Mouse (Mus musculus) neural tube, embryonic 13.5 days (tissue): Measurements from ENCODE around the gene Shank1. TPM values are rescaled to one million over a fixed set of nuclear protein-coding genes. Genes with fewer than 3 reads are reported as not detected.

Experiments used
- ATAC-seq: fragments of 200-750 bp; cut with Nextera tagmentation; 2 replicates; pipeline ENCODE4 v1.8.0; 2017; ENCODE audit warnings: low read depth, mild to moderate bottlenecking, moderate TSS enrichment, moderate library complexity
- H3K27ac ChIP-seq: fragments of 300-500 bp; sonication (generic); replicated peaks from 2 replicates; pipeline ENCODE4 v1.5.1; 2015; ENCODE audit warnings: moderate library complexity, mild to moderate bottlenecking, inconsistent platforms
- H3K27me3 ChIP-seq: fragments of 300-500 bp; sonication (generic); 2 replicates; pipeline ENCODE4 v1.6.1; 2015; ENCODE audit warnings: mild to moderate bottlenecking, inconsistent platforms
- H3K36me3 ChIP-seq: fragments of 300-500 bp; sonication (generic); 2 replicates; pipeline ENCODE4 v1.6.1; 2015; ENCODE audit warnings: mild to moderate bottlenecking, inconsistent platforms
- H3K4me1 ChIP-seq: fragments of 300-500 bp; sonication (generic); replicated peaks from 2 replicates; pipeline ENCODE4 v1.6.1; 2015; ENCODE audit warnings: inconsistent platforms
- H3K4me2 ChIP-seq: fragments of 300-500 bp; sonication (generic); 2 replicates; pipeline ENCODE4 v1.6.1; 2015; ENCODE audit warnings: inconsistent platforms, mild to moderate bottlenecking, moderate library complexity
- H3K4me3 ChIP-seq: fragments of 300-500 bp; sonication (generic); 2 replicates; pipeline ENCODE4 v1.5.1; 2015; ENCODE audit warnings: mild to moderate bottlenecking, inconsistent platforms
- H3K9ac ChIP-seq: fragments of 300-500 bp; sonication (generic); 2 replicates; pipeline ENCODE4 v1.6.1; 2015; ENCODE audit warnings: moderate library complexity, mild to moderate bottlenecking, inconsistent platforms
- H3K9me3 ChIP-seq: fragments of 300-500 bp; sonication (generic); 2 replicates; pipeline ENCODE4 v1.6.1; 2016; ENCODE audit warnings: inconsistent platforms
- WGBS: fragments of 180-500 bp; shearing (Covaris S2); methylation state at CpG from one replicate; pipeline ENCODE4 v1.1.7; 2015; 5-methylcytosine and 5-hydroxymethylcytosine counted together
- polyA plus RNA-seq: library from polyadenylated mRNA; unstranded; fragments of >200 nt; fragmentation: Nextera tagmentation; extraction: Ambion mirVana; gene quantifications from 2 replicates; pipeline ENCODE4 v1.2.1, GENCODE M21; 2015

The Shank1 gene
- polyA plus RNA-seq, 1 experiment from 2014 or later = 26.5 TPM

DNA sequence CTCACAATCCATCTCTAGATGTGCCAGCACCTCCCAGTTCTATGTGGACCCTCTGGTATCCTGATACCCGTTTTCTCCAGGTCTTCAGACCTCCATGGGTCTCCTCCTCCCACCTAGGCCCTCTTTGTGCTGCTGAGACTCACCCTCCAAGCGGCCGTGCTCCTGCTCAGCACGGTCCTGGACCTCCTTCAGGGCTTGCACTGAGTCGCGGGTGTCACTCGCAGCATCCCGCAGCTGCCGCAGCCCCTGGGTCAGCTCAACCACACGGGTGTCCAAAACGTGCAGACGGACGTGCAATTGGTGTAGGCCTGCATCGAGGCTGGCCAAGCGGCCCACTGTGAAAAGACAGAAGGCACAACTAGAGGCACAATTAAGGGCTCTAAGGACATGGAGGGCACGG lies 4.4 kb upstream of the Shank1 start:
- Histone ChIP-seq H3K4me1 (peaks cover 32% of the 10 kb centered on the region), H3K9me3 (no peaks in the 10 kb centered on the region), H3K4me2 (peak overlapping the region; percentile 81), H3K27ac (peak overlapping the region; percentile 97), H3K27me3 (0 out of 2 replicates have a peak, but pooled peaks cover 6% of the 10 kb centered on the region), H3K4me3 (peak overlapping the region; percentile 74), H3K36me3 (no peaks in the 10 kb centered on the region), H3K9ac (no peak overlapping the region)
- ATAC-seq = no peak; the same call in 1 of the 2 replicates
- 9% methylated on average over 16 of the region's 16 CpGs for WGBS

DNA sequence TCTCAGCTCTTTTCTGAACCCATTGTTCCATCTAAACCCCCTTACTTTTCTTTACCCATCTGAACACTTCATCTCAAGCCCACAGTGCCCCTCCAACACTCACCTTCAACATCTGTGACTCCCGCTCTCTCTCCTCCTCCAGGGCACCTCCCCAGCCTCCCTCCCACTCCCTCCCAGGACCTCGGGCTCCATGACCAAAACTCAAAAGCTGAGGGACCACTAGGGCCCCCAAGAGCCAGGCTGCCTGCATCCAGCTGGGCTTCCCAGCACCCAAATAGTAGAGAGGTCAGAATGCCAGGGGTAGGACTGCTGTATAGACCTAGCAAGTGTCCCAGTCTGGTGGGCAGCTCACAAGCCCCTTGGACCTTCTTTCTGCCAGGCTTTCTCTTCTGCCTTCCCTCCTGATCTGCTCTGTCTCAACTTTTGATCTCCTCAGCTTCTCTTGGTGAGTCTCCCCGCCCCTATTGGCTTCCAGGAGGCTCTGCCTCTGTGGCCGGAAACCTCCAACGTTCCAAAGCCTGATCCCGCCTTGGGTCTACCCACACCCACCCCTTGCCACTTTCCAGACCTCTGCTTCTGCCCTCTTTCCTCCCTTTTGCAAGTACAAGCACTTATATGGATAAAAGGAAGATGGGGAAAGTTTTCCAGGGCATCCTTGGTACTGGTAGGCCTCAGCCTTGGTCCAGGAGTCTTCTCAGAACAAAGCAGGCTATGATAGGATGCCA lies 3.4 kb upstream of the Shank1 start, which contains the start of gene Clec11a:
Gene Clec11a (minus strand): TSS at position 387 of the 725 bp plus-strand sequence.
- peaks cover 42% of the 10 kb centered on the region for H3K4me1 ChIP-seq
- 73% methylated on average over 6 of the region's 6 CpGs for WGBS
- H3K9ac ChIP-seq = no peak within 1 kb of the TSS

DNA sequence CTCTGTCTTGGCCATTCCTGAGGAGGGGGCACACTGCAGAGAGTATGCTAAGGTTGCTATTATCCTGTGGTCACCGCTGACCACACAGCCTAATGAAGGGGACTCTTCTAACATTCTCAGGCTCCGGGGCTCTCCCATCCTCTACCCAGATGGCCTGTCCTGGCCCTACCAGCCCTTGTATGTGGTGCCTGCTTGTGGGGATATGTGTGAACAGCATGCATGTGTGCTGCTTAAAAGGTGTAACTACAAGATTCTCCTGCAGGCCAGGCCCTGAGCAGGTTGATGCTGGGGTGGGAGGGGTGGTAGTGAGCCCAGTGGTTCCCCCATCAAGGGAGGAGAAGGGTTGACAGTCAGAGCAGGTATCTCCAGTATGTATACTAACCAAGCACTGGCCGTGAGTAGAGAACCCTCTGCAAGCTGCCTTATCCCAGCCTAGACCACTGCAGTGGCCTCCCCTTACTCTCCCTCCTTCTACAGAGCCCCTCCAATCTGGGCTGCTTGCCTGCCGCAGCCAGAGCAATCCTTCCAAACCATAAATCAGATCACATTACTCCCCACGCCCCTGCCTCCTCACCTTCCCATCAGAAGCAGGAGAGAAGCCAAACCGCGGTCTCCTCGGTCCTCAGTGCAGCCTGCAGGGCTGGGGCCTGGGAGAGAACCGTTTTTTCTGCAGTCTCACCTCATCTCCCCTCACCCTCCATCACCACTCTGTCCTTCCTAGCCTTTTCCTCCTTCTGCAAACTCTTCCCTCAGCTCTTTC lies 2.6 kb upstream of the Shank1 start:
- H3K4me1 ChIP-seq = peaks cover 47% of the 10 kb centered on the region
- WGBS = 33% methylated on average over 9 of the region's 9 CpGs
- peak overlapping the region; percentile 19; the same call in 1 of the 2 replicates for H3K27ac ChIP-seq
- no peaks in the 10 kb centered on the region for H3K9me3 ChIP-seq
- no peak for ATAC-seq
- H3K4me3 ChIP-seq = no peak overlapping the region
- 0 out of 2 replicates have a peak, but pooled peaks cover 6% of the 10 kb centered on the region for H3K27me3 ChIP-seq
- no peak overlapping the region for H3K9ac ChIP-seq
- H3K36me3 ChIP-seq = no peaks in the 10 kb centered on the region
- no peak overlapping the region for H3K4me2 ChIP-seq

More for the DNA sequence above, 3.4 kb upstream of the Shank1 start, which contains the start of gene Clec11a:
- peak within 1 kb of the TSS; percentile 97 for H3K27ac ChIP-seq
- no peaks in the 10 kb centered on the region for H3K36me3 ChIP-seq
- H3K27me3 ChIP-seq = 0 out of 2 replicates have a peak, but pooled peaks cover 6% of the 10 kb centered on the region
- no peaks in the 10 kb centered on the region for H3K9me3 ChIP-seq
- peak within 1 kb of the TSS; percentile 81 for H3K4me2 ChIP-seq
- no peak for ATAC-seq
- peak within 1 kb of the TSS; percentile 74 for H3K4me3 ChIP-seq

DNA sequence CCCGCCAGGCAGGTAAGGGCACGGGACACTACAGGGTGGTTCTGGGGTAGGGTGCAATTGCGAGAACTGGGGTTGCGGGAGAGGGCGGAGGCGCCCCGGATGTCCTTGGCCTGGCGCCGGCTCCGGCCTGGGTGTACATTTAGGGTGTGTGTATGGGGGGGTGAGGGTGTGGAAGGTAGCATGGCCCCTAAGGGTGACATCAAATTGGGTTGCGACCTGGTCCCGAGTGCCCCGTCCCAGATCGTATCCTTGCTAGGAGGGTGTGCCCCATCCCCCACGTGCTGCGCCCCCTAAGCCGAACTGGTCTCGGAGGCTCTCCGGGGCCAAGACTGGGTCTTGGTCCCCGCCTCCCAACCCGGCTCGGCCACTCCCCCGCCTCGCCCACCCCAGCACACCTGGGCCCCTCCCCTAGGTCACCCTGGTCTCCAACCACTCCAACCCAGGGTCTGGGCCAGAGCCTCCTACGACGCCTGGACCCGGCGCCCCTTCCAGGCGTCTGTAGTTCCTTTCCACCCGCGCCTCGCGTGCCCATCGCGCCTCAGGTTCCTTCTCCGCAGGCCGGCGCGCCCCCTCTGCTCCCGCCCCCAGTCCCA lies 328 bp downstream of the Shank1 start:
- Histone ChIP-seq H3K9ac (peak overlapping the region; percentile 90), H3K9me3 (no peaks in the 10 kb centered on the region), H3K27me3 (0 out of 2 replicates have a peak, but pooled peaks cover 6% of the 10 kb centered on the region), H3K36me3 (peaks cover 27% of the 10 kb centered on the region; the same call in 1 of the 2 replicates), H3K4me2 (peak overlapping the region; percentile 86), H3K27ac (peak overlapping the region; percentile 88), H3K4me3 (peak overlapping the region; percentile 64), H3K4me1 (peaks cover 45% of the 10 kb centered on the region)
- WGBS = under 1% methylated on average over 39 of the region's 40 CpGs
- peak; percentile 28 for ATAC-seq

DNA sequence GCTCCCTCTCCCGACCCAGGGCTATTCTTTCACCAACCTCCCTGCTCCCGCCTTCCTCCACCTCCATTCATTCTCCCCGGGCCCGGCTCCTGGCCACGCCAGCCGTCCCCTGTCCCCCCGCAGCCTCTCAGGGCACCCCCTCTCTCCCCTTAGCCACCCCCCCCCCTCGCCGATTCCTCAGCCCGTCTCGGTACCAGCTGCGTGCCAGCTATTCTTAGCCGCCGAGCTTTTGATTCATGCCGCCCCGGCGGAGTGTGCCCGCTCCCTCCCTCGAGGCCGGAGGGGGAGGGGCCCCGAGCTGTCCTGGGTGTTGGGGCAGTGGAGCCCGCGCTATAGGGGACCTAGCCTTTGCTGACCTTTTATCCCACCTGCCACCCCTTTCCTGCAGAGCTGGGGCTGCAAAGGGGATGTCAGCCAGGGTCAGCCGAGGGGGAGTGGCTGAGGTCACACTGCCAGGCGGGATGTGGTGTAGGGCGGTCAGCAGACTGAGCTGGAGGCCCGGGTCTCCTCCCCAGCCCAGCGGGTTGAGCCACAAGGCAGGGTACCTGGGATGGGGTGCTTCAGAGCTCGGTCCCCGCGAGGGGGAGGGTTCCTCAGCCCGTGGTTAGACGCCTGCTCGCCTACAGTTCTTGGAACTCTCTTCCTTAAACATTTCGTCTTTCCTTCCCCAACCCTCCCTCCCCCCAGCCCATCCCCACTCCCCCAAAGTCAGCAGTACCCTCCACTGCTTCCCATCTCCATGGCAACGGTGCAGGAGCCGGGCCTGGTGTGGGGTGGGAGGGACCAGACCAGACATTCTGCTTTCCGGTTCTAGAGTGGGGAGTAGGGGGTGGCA lies 1.0 kb downstream of the Shank1 start:
- 0 out of 2 replicates have a peak, but pooled peaks cover 6% of the 10 kb centered on the region for H3K27me3 ChIP-seq
- peak overlapping the region; percentile 88 for H3K27ac ChIP-seq
- peak overlapping the region; percentile 86 for H3K4me2 ChIP-seq
- peaks cover 39% of the 10 kb centered on the region for H3K4me1 ChIP-seq
- H3K9ac ChIP-seq = peak overlapping the region; percentile 90
- no peaks in the 10 kb centered on the region for H3K9me3 ChIP-seq
- H3K4me3 ChIP-seq = peak overlapping the region; percentile 64
- peak; percentile 38 for ATAC-seq
- under 1% methylated on average over 38 of the region's 38 CpGs for WGBS
- peaks cover 34% of the 10 kb centered on the region for H3K36me3 ChIP-seq

DNA sequence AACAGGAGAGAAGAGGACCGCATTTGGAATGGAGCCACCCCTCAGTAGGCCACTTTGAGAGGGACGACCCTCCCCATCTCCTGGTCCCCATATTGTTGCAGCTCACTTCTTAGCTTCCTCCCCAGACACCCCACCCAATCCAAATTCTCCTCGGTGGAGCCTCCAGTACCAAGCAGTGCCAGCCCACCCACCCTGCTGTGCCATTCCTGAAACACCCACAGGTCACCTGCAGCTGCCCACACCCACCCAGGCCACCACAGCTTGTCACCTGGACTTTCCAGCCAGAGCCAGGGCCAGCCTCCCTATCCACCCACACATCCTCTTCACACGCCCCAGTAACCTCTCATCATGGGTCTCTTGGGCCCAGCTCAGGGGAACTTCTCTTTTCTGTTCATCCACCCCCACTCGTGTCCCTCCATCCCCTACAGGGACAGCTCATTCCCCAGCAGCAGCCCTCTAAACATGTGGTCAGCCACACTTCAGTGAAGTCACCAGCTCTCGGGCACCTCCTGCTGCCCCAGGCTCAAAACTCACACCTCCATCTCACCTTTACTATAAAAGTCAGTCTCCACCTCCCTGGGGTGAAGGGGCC lies 1.8 kb downstream of the Shank1 start:
- 15% methylated on average over 6 of the region's 6 CpGs for WGBS
- no peak for ATAC-seq

DNA sequence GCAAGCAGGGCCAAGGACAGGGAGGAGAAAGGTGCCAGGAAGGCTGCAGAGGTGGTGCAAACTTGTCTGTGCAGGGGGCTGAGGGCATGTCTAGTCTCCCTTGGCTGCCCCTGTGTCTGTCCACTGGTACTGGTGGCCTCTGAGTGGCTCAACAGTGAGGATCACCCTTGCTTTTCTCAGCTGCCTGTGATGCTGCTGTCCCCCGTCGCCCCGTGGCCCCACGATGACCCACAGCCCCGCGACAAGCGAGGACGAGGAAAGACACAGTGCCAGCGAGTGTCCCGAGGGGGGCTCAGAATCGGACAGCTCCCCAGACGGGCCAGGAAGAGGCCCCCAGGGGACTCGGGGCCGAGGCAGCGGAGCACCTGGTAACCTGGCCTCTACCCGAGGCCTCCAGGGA lies 2.4 kb downstream of the Shank1 start:
- ATAC-seq = no peak
- Histone ChIP-seq H3K27me3 (0 out of 2 replicates have a peak, but pooled peaks cover 6% of the 10 kb centered on the region), H3K4me2 (no peak overlapping the region), H3K36me3 (peaks cover 47% of the 10 kb centered on the region), H3K27ac (no peak overlapping the region), H3K4me1 (peaks cover 33% of the 10 kb centered on the region), H3K9me3 (no peaks in the 10 kb centered on the region), H3K4me3 (no peak overlapping the region), H3K9ac (peak overlapping the region; percentile 34; the same call in 1 of the 2 replicates)
- WGBS = 65% methylated on average over 16 of the region's 16 CpGs

More for the DNA sequence above, 1.8 kb downstream of the Shank1 start:
- peak overlapping the region; percentile 88; the same call in 1 of the 2 replicates for H3K27ac ChIP-seq
- H3K4me3 ChIP-seq = peak overlapping the region; percentile 64
- 0 out of 2 replicates have a peak, but pooled peaks cover 6% of the 10 kb centered on the region for H3K27me3 ChIP-seq
- peak overlapping the region; percentile 86 for H3K4me2 ChIP-seq
- no peaks in the 10 kb centered on the region for H3K9me3 ChIP-seq
- H3K9ac ChIP-seq = peak overlapping the region; percentile 90
- H3K4me1 ChIP-seq = peaks cover 37% of the 10 kb centered on the region
- peaks cover 42% of the 10 kb centered on the region for H3K36me3 ChIP-seq

DNA sequence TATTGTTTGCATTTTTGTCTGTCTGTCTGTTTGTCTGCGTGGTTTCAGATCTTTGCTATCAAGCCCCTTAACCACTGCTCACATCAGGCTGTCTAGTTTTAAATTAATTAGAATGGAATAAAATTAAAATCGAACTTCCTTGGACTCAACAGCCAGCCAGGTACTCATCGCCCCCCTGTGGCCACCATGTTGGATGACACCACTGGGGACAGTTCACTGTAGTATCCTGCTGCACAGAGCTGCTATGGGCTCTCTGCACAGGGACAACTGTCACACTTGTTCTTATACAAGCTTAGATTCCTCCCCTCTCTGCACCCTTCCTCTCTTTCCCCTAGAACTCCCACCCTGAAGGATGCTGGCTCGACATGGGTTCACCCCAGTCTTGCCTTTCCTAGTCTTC lies 7.9 kb downstream of the Shank1 start:
- Histone ChIP-seq H3K4me3 (no peak overlapping the region), H3K9me3 (no peaks in the 10 kb centered on the region), H3K36me3 (peaks cover 95% of the 10 kb centered on the region), H3K4me2 (no peak overlapping the region), H3K9ac (no peak overlapping the region), H3K4me1 (peaks cover 10% of the 10 kb centered on the region), H3K27ac (no peak overlapping the region), H3K27me3 (no peaks in the 10 kb centered on the region)
- 29% methylated on average over 4 of the region's 4 CpGs for WGBS
- ATAC-seq = no peak

DNA sequence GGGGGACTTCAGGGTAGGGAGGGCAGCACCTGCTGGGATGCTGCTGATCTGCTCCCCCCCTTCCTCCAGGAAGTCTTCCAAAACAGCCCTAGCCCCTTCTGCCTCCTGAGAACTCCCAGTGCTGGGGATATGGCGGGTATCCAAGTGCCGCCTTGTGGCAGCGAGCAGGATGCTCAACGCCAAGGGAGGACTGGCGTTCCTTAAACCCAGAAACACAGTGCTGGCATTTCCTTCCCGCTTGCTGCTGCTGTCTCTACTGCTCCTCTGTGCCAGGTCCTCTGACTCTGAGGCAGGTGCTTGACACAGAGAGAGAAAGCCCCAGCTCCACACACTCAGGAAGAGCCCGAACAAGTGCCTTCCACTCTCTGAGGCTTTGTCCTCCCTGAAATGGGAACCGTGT lies 10.8 kb downstream of the Shank1 start:
- no peaks in the 10 kb centered on the region for H3K9me3 ChIP-seq
- 52% methylated on average over 8 of the region's 8 CpGs for WGBS
- H3K36me3 ChIP-seq = peaks cover 86% of the 10 kb centered on the region
- no peak for ATAC-seq
- H3K4me2 ChIP-seq = no peak overlapping the region
- H3K9ac ChIP-seq = no peak overlapping the region
- H3K4me1 ChIP-seq = no peaks in the 10 kb centered on the region
- no peak overlapping the region for H3K4me3 ChIP-seq
- peaks cover 2% of the 10 kb centered on the region; the same call in 1 of the 2 replicates for H3K27me3 ChIP-seq
- H3K27ac ChIP-seq = no peak overlapping the region

DNA sequence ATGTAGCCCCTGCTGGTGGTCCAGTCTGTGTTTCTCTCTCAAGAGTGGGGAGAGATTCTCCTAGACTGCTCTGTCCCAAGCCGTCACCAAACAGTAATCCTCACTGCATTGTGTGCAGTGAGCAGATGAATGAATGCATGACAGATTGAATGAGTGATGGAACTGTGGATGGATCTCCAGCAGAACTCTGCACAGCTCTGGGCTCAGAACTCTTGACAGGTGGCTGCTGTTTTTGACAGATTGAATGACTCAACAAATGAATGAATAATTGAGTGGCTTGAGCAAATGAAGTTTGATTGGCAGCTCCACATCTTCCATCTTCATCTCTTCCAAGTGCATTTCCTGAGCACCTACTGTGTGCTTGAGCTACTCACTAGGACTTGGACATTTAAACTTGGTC lies 12.2 kb downstream of the Shank1 start:
- WGBS = 79% methylated on average over 1 of the region's 1 CpGs
- Histone ChIP-seq H3K36me3 (peaks cover 86% of the 10 kb centered on the region), H3K9ac (no peak overlapping the region), H3K9me3 (no peaks in the 10 kb centered on the region), H3K4me2 (no peak overlapping the region), H3K27ac (no peak overlapping the region), H3K4me1 (no peaks in the 10 kb centered on the region), H3K27me3 (peaks cover 5% of the 10 kb centered on the region; the same call in 1 of the 2 replicates), H3K4me3 (no peak overlapping the region)
- no peak for ATAC-seq

DNA sequence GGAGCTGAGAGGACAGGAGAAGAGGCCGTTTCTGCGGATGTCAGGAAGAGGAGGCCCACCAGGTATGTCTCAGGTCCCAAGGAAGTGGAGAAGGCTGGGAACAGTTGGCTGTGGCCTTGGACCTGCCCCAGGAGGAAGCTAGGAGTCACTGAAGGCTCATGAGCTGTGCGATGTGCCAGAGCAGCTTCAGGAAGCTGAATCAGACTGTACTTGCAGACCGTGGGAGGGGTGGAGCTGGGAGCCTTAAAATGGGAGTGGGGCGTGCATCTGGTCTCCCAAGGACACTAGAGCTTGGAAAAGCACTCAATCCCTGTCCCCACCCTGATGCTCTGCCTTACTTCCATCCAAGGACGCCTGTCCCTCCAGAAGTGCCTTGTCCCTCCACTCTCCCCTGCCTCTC lies 16.6 kb downstream of the Shank1 start:
- no peaks in the 10 kb centered on the region for H3K9me3 ChIP-seq
- no peak overlapping the region for H3K9ac ChIP-seq
- peaks cover 12% of the 10 kb centered on the region; the same call in 1 of the 2 replicates for H3K27me3 ChIP-seq
- no peak overlapping the region for H3K4me2 ChIP-seq
- H3K4me3 ChIP-seq = no peak overlapping the region
- no peaks in the 10 kb centered on the region for H3K4me1 ChIP-seq
- ATAC-seq = no peak
- peaks cover 59% of the 10 kb centered on the region for H3K36me3 ChIP-seq
- H3K27ac ChIP-seq = no peak overlapping the region
- 54% methylated on average over 6 of the region's 6 CpGs for WGBS
